Mouse (Mus musculus) heart, postnatal 10 days (tissue): ENCODE data around the gene Tspan18. TPM values are rescaled to one million over a fixed set of nuclear protein-coding genes. Genes with fewer than 3 reads are reported as not detected.

Source experiments
- DNase-seq, 2 experiments: peaks; one replicate each; pipeline ENCODE4 v3.0.0; 2021
- intact Hi-C: fragments of 180-260 bp; cut with DNase I; formaldehyde crosslinking; loops from one replicate; pipeline ENCODE4 v1.15.1; 2025
- total RNA-seq, 2 experiments: library from RNA; stranded (reverse); gene quantifications; 2 replicates each; pipeline ENCODE4 v1.2.3; 2021

The Tspan18 gene
- total RNA-seq, 2 experiments from 2014 or later, result 54.1 to 63.4 TPM

- intact Hi-C loops, result loop anchor here (2.0 to 5.0 kb wide), 2 partner anchors 50 to 192 kb away; no protein-coding TSS in a partner anchor
- DNase-seq, result peak; percentile 92 to 96
These were observed 107.4 kb downstream of the Tspan18 start for GRCm38 (mm10) chr2:93226606-93227595.

- intact Hi-C loops, result no loop called here
- peak; percentile 66 to 68 for DNase-seq
These were observed 110.8 kb downstream of the Tspan18 start for GRCm38 (mm10) chr2:93223463-93223862.

GRCm38 (mm10) chr2:93220447-93220846, 113.9 kb downstream of the Tspan18 start:
- DNase-seq, result no peak
- intact Hi-C loops, result loop anchor here (1.0 kb wide), 1 partner anchor 193 kb away; no protein-coding TSS in a partner anchor

- intact Hi-C loops, result loop anchor here (5.0 kb wide), 1 partner anchor 253 kb away; no protein-coding TSS in a partner anchor
These were observed 114.7 kb downstream of the Tspan18 start for GRCm38 (mm10) chr2:93219576-93219975.

GRCm38 (mm10) chr2:93218353-93218990, 115.8 kb downstream of the Tspan18 start:
- intact Hi-C loops, result loop anchor here (5.0 kb wide), 1 partner anchor 254 kb away; no protein-coding TSS in a partner anchor
- no peak for DNase-seq

More at GRCm38 (mm10) chr2:93219576-93219975, 114.7 kb downstream of the Tspan18 start:
- no peak for DNase-seq

DNA sequence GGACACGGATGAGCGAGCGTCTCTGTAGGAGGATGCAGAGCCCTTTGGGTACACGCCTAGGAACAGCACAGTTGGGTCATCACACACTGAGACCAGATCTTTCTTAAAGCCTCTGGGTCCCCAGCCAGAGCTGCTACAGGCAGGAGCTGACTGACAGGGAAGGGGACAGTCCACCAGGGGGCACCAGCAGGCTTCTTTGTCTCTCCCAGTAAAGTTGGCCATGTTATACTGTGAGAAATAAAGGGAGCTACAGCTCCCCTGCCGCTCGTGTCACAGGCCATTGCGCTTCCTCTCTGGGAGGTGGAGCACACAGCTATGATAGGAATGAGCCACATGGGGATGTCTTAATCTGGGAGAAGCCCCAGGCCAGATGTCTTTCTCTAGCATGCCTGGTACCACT, 117.3 kb downstream of the Tspan18 start:
- DNase-seq, result peak; percentile 92 to 95
- intact Hi-C loops, result loop anchor here (2.0 to 5.0 kb wide), 2 partner anchors 116 to 255 kb away; no protein-coding TSS in a partner anchor

GRCm38 (mm10) chr2:93215790-93216189, 118.5 kb downstream of the Tspan18 start:
- no peak for DNase-seq
- intact Hi-C loops, result loop anchor here (1.0 to 5.0 kb wide), 3 partner anchors 117 to 257 kb away; no protein-coding TSS in a partner anchor

DNA sequence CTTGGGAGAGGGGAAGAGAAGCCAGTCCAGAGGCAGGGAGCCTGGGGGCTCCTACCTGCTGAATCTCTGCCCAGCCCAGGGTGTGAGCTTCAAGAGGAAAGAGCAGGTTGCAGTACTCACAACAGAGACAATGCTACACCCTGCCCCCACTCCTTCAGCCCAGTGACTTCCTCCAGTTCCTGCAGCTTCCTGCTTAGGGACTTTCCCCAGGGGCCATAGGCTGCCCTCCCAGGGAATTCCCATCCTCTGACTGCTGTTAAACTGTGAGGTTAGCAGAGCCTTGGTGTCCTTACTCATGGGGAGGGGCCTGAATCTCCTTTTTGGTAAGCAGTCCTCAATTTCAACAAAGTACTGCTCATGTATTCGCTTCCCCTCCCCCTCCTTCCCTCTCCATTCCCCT, 120.1 kb downstream of the Tspan18 start:
- intact Hi-C loops, result no loop called here
- DNase-seq, result peak in 1 of 2 experiments; percentile 57

GRCm38 (mm10) chr2:93212865-93213264, 121.4 kb downstream of the Tspan18 start:
- DNase-seq, result no peak
- intact Hi-C loops, result no loop called here

- intact Hi-C loops, result no loop called here
- no peak for DNase-seq
These were observed 121.9 kb downstream of the Tspan18 start for GRCm38 (mm10) chr2:93212386-93212785.

DNA sequence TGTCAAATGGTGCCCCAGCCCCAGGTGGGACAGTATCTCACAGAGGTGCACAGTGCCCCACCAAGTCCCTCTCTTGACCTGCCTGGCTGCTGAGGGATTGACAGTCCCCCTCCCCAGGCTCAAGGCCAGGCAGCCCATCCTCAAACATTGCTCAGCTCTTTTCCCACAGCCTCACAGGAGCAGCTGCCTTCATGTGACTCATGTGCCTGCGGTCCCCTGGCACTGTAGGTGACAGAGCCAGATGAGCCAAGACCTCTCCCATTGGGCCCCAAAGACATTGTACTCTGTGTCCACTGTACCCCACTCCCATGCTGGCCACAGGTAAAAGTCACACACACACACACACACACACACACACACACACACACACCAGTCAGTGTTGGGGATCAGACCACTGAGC, 128.2 kb downstream of the Tspan18 start:
- DNase-seq, result no peak
- intact Hi-C loops, result no loop called here

DNA sequence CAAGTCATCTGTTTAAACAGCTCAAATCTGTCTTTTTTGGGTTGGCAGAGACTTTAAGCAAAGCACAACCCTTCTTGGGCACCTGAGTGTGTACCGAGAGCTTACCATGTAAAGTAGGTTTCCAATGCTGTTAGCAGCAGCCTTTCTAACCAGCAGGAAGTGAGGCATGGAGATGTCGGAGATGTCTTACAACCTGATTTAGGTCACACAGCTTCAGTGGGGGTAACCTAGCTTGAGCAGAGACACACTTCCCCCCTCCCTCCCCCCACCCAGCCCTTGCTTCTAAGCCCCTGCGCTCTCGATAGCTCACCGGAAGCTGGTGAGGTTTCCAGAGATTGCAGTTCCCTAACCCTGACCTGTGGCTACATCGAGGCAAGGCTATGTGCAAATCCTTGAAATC, 129.7 kb downstream of the Tspan18 start:
- intact Hi-C loops, result loop anchor here (5.0 kb wide), 1 partner anchor 268 kb away; no protein-coding TSS in a partner anchor
- no peak for DNase-seq

DNA sequence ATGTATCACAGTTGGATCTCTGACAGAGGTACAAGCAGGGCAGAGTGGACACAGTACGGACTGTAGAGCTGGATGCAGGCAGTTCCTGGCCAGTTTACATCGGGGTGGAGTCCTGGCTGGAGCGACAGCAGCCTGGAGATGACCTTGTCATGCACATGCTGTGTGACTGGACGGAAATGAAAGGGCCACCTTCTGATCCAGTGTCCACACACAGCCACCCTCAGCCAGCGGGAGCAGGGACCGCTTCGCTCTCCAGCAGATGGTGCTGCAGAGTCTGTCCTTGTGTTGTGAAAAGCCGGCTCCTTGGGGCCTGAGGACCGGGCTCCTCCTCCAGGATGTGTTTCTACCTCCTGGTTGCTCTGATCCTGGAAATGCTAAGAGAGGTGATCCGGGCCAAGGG, 130.6 kb downstream of the Tspan18 start:
- DNase-seq, result peak; percentile 72 to 83
- intact Hi-C loops, result loop anchor here (1.0 to 5.0 kb wide), 2 partner anchors 215 to 269 kb away; no protein-coding TSS in a partner anchor

- intact Hi-C loops, result loop anchor here (1.0 to 5.0 kb wide), 2 partner anchors 216 to 270 kb away; no protein-coding TSS in a partner anchor
- DNase-seq, result no peak
These were observed 131.5 kb downstream of the Tspan18 start for GRCm38 (mm10) chr2:93202782-93203181.

- DNase-seq, result no peak
- intact Hi-C loops, result loop anchor here (5.0 kb wide), 1 partner anchor 270 kb away; no protein-coding TSS in a partner anchor
These were observed 132.3 kb downstream of the Tspan18 start for GRCm38 (mm10) chr2:93201997-93202396.

- intact Hi-C loops, result loop anchor here (5.0 kb wide), 1 partner anchor 271 kb away; no protein-coding TSS in a partner anchor
- no peak for DNase-seq
These were observed 133.5 kb downstream of the Tspan18 start for GRCm38 (mm10) chr2:93200681-93201340.

DNA sequence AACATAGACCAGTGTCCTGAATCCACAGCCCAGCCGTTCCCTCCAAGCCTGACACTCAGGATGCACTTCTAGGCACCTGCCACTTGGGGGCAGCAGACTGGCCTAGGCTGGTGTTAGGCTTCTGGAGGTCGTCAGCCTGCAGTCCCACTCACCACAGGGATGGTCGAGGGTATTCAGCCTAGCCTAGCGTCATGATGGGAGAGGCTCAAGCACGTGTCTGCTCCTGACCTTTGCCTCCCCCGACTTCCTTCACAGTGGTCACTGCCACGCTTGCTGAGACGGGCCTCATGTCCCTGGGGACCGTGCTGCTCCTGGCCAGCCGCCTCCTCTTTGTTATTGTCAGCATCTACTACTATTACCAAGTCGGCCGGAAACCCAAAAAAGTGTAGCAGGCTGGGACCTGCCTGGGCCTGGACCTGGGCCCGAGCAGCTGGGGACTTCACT, 134.8 kb downstream of the Tspan18 start:
- DNase-seq, result peak; percentile 83 to 88
- intact Hi-C loops, result loop anchor here (1.0 to 5.0 kb wide), 2 partner anchors 130 to 297 kb away; no protein-coding TSS in a partner anchor

GRCm38 (mm10) chr2:93198846-93199245, 135.5 kb downstream of the Tspan18 start:
- intact Hi-C loops, result loop anchor here (1.0 to 5.0 kb wide), 2 partner anchors 130 to 297 kb away; no protein-coding TSS in a partner anchor
- peak; percentile 94 to 98 for DNase-seq

GRCm38 (mm10) chr2:93193806-93194205, 140.5 kb downstream of the Tspan18 start:
- DNase-seq, result no peak

DNA sequence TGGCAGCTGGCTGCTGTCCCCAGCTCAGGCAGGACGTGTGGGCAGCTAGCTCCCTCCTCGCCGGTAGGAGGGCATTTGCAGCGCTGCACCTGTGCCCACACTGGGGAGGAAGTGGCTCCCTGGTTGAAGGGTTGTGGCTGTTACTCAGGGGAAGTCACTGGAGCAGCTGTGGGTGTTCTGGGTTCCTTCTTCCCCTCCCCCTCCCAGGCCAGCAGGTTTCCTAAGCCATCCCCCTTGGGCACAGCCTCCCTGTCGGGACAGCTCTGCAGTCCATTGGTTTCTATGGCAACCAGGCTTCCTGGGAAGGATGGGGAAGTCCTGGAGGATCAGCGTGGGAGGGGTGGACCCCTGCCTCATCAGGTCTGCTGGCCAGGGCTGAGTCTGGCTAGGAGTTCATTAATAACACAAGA, 141.6 kb downstream of the Tspan18 start:
- intact Hi-C loops, result no loop called here
- no peak for DNase-seq

More at GRCm38 (mm10) chr2:93193806-93194205, 140.5 kb downstream of the Tspan18 start:
- intact Hi-C loops, result no loop called here
